Mouse (Mus musculus) sigmoid colon, adult 10 weeks (tissue): ENCODE data around the gene Olfr175-ps1. TPM values are rescaled to one million over a fixed set of nuclear protein-coding genes. Genes with fewer than 3 reads are reported as not detected.

Source experiments
- polyA plus RNA-seq: library from polyadenylated mRNA; stranded (reverse); fragments of 350-450 nt; fragmentation: Illumina TruSeq; extraction: RNeasy Lipid Tissue Mini Kit (QIAGEN cat#74804); gene quantifications from one replicate; pipeline ENCODE4 v1.2.3, GENCODE M21; 2014; ENCODE audit warnings: low read depth, low replicate concordance

The Olfr175-ps1 gene
- not detected for polyA plus RNA-seq

GRCm38 (mm10) chr16:58826732-58827319 is at the start of gene Olfr175-ps1:
Gene Olfr175-ps1, minus strand, starts transcription at chr16:58826782.

DNA sequence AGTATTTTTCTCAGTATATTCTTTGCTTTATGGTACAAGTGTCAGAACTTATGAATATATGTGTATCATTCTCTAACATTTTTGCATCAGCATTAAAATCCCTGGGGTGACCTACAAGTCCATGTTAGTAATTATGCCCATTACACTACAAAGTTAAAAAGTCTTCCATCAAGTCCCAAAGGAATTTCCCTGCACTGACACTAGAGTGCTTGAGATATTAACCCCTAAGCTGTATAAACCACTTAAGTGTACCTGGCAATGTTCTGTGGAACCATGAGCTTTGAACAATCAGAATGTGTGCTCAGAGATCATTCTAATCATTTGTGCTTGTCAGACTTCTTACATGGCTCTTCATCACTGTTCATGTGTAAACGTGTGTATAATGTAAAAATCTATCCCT is 48.1 kb upstream of the Olfr175-ps1 start, which contains the start of gene Olfr177:
Gene Olfr177 (minus strand): TSS at position 101 of the 400 bp plus-strand sequence.

GRCm38 (mm10) chr16:58800168-58800567 is 26.4 kb downstream of the Olfr175-ps1 start, which contains the start of gene Olfr173:
Gene Olfr173, minus strand, starts transcription at chr16:58800268.

Other genes with a start within 250 kb of the Olfr175-ps1 start
- not detected for gene Gm813, start 209.8 kb downstream of the Olfr175-ps1 start, polyA plus RNA-seq
- gene E330017A01Rik, start 188.0 kb downstream of the Olfr175-ps1 start, polyA plus RNA-seq = not detected
- 50.0 TPM for gene Cpox, start 156.5 kb downstream of the Olfr175-ps1 start, polyA plus RNA-seq
- not detected for gene Gpr15, start 107.7 kb downstream of the Olfr175-ps1 start, polyA plus RNA-seq
- 127 TPM for gene Cldnd1, start 98.9 kb downstream of the Olfr175-ps1 start, polyA plus RNA-seq
- gene Olfr172, start 63.6 kb downstream of the Olfr175-ps1 start, polyA plus RNA-seq = not detected
- gene Olfr173, start 26.5 kb downstream of the Olfr175-ps1 start, polyA plus RNA-seq = not detected
- not detected for gene Olfr177, start 48.0 kb upstream of the Olfr175-ps1 start, polyA plus RNA-seq
- not detected for gene Olfr178, start 65.3 kb upstream of the Olfr175-ps1 start, polyA plus RNA-seq
- gene Olfr181, start 102.0 kb upstream of the Olfr175-ps1 start, polyA plus RNA-seq = not detected
- not detected for gene Olfr180, start 102.6 kb upstream of the Olfr175-ps1 start, polyA plus RNA-seq
- not detected for gene Olfr183, start 168.6 kb upstream of the Olfr175-ps1 start, polyA plus RNA-seq
- not detected for gene Olfr186, start 203.5 kb upstream of the Olfr175-ps1 start, polyA plus RNA-seq
- not detected for gene Olfr187, start 213.0 kb upstream of the Olfr175-ps1 start, polyA plus RNA-seq